Mouse (Mus musculus) B cell, adult 2 months (primary cell): ENCODE measurements around the gene Unc5cl.

ENCODE experiments used
- DNase-seq, 2 experiments: peaks; one replicate each; pipeline ENCODE4 v3.0.0; 2022

Unc5cl gene

DNA sequence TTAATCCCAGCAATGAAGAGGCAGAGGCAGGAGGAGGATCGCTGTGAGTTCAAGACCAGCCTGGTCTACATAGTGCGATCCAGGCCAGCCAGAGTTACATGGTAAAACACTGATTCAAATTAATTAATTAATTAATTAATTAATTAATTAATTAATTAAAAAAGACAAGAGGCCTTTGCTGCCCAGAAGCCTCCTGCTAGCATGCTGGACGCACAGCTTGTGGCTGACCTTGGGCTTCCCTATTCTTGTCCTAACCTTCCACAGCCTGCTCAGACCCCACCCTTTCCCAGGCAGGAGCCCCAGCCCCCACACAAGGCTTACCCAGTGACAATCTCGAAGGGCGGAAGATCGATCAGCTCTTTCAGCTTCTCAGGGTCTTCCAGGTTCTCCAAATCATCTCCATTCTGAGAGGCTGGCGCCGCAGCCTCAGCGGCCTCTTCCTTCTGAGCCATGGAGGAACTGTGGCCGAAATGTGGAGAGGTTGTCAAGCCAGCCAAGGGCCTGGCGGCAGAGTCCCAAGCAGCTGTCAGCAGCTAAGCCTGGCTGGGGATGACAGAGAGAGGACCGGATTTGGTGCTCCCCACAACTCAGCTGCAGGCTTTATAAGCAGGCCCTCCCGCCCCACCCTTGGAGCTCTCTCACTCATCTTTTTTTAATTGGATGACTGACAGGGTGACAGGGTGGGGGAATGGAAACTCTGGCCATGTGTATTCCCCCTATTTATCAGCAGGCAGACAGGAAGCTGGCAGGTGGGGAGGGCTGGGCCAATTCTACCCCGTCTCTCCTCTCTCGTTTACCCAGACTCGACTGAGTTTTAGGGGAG, 22.3 kb upstream of the Unc5cl start, which contains the start of gene Apobec2:
Gene Apobec2, minus strand, starts transcription at position 773 of the 823 bp plus-strand sequence.
- no peak for DNase-seq

DNA sequence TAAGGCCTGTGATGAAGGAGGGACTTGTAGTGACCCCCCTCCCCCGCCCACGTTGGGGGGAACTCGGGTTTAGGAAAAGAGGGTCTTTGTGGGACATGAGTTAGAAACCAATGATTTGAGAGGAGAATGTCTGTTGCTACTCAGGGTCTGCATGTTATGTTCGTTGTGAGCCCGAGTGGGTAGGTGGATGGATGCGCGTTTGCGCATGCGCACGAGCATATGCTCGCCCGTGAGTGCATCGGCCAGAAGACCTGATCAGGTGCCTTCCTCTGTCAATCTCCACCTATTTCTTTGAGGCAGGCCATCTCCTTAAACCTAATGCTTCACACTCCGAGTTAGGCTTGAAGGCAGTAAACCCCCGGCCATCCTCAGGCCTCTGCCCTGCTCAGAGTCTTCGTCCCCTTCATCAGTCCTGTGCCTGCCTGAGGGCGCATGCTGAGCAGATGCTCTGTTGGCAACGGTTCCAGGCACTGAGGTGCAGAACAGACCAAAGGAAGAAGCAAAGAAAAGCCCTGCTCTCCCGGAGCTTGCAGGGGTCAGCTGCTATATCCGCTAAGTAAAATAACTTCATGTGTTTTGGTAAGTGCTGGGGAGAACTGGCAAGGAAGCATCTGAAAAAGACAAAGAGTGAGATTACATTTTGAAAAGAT, 21.6 kb upstream of the Unc5cl start:
- DNase-seq, result no peak

DNA sequence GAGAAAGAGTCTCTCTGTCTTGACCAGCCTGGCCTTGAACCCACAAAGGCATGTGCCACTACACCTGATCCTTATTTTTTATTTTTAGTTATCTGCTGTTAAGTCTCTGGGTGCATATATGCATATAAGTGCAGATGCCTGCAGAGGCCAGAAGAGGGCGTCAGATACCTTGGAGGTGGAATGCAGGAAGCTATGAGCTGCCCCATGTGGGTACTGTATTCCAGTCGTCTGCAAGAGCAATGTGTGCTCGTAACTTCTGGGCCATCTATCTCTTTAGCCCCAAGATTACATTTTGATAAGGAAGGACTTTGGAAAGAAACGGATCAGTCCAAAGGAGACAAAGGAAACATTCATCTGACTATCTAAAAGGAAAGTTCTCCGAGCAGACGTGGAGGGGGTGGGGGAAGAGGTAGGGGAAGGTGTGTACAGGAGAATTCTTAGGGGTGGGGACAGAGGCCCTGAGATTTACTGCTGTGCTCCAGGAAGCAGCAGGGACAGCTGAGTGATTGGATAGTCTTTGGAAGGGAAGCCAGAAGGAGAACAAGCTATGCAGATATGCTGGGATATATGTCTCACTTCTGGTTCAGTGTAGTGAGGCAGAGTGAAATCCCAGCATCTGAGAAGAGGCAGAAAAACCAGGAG, 20.9 kb upstream of the Unc5cl start:
- no peak for DNase-seq

DNA sequence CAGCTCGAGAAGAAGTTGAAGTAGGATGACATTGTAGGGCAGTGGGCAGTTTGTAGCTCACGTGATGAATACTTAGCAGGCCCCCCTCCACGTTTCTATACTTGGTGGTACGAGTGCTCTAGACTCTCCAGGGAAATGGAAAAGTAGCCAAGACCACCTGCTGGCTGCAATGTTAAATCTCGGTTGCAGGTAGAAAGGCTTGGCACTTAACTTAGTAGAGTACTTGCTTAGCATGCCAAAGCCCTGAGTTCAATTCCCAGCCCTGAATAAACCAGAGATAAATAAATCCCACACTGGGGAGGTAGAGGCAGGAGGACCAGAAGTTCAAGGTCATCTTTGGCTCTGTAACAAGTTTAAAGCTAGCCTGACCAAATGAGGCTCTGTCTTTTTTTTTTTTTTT, 20.2 kb upstream of the Unc5cl start:
- DNase-seq, result no peak

- DNase-seq, result no peak
These were observed 18.2 kb upstream of the Unc5cl start for GRCm38 (mm10) chr17:48436487-48436886.

GRCm38 (mm10) chr17:48437421-48437911, 17.2 kb upstream of the Unc5cl start:
- DNase-seq, result no peak

GRCm38 (mm10) chr17:48442745-48443457, 11.8 kb upstream of the Unc5cl start:
- no peak for DNase-seq

DNA sequence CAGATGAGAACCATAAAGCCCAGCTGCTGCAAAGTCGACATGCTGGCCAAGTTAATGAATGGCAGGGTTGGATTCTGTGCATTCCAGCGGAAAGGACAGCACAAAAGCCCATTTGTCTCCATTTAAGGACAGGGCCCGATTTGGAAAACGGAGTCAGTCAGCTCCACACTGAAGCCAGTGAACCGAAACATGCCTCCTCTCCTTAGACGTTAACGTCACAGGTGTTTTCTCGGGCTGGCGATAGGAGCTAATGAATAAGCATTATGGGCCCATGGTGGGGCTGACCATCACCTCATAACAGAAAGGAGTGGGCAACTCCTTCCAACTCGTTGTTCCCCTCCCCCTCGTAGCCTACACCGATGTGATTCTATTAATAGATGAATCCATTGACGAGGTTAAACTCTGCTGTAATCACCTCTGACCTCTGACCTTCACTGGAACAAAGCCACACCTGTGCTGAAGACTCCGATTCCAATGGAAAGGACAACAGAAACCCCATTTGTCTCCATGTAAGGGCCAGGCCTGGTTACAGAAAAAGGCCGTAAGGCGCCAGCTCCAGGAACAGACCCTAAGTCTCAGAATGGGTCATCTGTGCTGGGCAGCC, 11.1 kb upstream of the Unc5cl start:
- no peak for DNase-seq

DNA sequence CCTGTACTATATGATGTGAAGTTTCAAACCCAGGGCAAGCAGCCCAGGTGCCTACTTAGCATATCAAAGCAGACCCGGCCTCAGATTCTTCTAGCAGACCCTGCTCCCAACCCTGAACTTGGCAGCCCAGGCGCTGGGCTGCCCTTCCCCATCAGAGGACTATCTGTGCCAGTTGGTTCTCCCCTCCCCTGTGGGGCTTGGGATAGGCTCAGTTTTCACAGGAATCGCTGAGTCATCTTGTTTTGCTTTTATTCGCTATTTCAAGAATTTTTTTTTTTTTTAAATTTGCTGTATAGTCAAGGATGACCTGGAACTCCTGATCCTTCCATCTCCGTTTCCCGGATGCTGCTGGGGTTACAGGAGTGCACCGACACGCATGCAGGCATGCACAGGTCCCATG, 7.0 kb upstream of the Unc5cl start:
- DNase-seq, result no peak

GRCm38 (mm10) chr17:48450666-48451352, 3.9 kb upstream of the Unc5cl start:
- no peak for DNase-seq

DNA sequence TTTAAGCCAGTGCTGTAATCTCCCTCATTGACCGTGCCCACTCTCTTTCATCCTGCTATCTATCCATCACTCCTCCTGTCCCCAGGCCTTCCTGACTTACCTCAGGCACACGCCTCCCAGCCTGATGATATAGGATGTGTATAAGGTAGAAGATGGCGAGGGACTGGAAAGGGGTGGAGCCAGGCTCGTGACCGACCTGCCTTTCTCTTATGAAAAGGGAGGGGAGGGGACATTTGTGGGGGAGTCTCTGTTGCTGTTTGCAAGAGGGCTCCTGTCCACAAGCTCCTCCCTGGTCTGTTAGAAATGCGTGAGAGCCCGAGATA, 3.4 kb upstream of the Unc5cl start, which contains the start of gene Tspo2:
Gene Tspo2, minus strand, starts transcription at position 170 of the 323 bp plus-strand sequence.
- DNase-seq, result no peak

DNA sequence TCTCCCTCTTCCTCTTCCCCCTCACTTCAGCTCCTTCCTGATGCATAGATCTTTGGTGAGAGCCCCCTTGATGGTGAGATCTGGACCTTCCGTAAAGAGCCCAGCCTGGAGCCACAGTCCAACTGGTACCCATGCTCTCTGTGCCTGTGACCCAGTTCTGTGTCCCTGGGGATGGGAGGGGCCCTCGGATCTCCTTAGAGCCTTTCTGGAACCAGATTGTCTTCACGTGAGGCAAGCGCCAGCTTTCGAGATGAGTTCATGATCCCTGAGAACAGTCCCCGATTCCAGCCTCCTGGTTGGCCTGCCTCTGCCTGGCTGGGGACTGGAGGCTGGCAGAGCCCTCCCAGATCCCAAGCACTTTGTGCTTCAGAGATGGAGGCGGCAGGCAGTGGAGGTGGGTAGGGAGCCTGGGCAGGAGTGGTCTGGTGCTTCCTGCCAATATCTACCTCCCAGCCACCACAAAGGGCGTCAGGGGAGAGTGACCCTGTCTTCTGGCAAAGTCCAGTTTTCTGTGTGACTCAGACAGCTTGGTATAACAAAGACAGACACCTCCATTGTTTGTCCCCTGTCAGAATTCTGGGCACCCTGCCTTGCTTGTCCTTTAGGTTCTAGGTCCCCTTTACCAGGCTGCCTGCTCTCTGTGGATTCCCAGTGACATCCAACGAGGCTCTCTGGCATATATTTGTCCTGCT, 2.8 kb upstream of the Unc5cl start:
- no peak for DNase-seq

GRCm38 (mm10) chr17:48453489-48453888, 1.2 kb upstream of the Unc5cl start:
- DNase-seq, result no peak

GRCm38 (mm10) chr17:48454190-48454589, 511 bp upstream of the Unc5cl start:
- no peak for DNase-seq

GRCm38 (mm10) chr17:48455955-48456354, 1.3 kb downstream of the Unc5cl start:
- no peak for DNase-seq

DNA sequence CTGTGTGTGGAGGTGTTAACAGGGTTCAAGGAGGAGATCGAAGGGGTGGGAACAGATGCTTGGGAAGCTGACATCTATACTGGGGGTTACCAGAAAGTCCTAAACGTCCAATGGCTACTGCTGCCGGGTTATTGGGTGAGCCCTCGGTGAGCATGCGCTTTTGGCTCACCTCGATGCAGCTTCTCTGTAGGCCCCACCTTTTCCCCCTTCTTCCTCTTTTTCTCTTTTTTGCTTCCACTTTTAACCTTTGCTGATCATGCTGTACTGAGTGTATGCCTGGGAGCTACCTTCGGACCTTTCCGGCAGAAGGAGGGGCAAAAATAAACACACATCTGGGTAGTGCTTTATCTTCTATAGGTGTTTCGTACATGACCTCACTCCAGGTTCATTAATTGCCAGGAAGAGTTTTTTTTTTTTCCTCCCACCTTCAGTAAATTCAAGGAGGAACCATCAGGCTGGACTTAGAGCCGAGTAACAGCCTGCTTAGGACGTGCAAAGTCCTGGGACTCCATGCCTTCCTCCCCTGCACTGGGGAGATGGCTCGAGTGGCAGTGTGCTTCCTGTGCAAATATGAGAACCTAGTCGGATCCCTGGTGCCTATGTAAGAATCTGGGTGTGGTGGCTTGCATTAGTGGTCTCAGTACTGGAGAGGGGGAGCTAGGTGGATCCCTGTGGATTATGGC, 3.4 kb downstream of the Unc5cl start:
- peak; percentile 42 to 43 for DNase-seq

- DNase-seq, result peak; percentile 40 to 42
These were observed 7.4 kb downstream of the Unc5cl start for GRCm38 (mm10) chr17:48462096-48462495.

DNA sequence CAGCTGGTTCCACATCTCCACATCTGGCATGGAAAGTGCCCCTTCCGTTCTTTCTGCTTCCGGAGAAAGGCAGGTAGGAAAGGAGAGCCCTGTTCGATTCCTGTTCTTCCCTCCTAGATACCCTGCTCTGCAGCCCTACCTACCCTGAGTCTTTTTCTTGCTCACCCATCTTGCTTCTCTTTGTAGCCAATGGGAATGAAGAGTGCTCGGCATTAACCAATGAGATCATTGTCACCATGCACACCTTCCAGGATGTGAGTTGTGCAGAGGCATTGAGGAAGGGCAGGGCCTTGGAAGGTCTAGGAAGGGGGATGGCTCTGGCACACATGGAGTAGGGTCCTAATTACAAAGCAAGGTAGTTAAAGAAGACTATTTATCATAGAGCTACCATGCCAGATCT, 8.7 kb downstream of the Unc5cl start:
- DNase-seq, result no peak

GRCm38 (mm10) chr17:48466769-48467394, 12.2 kb downstream of the Unc5cl start:
- DNase-seq, result peak; percentile 21 to 22
